Mouse (Mus musculus) thymus, postnatal 36 days (tissue): ENCODE data around the gene Slc25a1.
A peak's percentile ranks its signal among the peaks of the same experiment; 100 is the strongest.
"Not testable (repeated sequence)": the region's sequence is repeated elsewhere in the genome, so short reads cannot be mapped to it uniquely, and the experiment has no call there.

Experiments used
- DNase-seq, 2 experiments: peaks; one replicate each; pipeline ENCODE4 v3.0.0; 2022; ENCODE audit warnings: mixed read lengths in 2 of 2

Slc25a1 gene

DNA sequence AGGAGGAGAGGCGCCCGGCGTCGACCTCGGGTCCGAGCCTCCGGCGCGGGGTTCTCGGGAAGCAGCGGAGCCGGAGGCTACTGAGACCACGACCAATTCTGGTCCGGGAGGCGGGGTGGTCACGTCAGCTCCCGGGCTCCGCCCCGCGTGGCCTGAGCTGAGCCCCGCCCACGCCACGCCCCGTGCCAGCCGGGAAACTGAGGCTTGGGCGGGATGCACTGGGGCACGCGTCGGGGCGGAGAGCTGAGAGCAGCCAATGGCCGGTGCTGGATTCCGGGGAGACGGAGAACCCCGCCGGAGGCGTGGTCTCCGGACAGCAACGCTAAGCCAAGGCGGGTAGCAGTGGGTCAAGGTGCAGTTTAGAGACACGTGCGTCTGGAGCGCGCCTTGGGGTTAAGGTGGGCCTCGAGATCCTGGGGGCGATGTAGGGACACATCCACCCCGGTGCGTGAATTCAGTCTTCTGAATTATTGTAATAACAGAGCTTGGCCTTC is at the start of gene Slc25a1:
Slc25a1 (minus strand) TSS at position 133 of the 494 bp plus-strand sequence.
- DNase-seq, result peak; percentile 69 to 76

DNA sequence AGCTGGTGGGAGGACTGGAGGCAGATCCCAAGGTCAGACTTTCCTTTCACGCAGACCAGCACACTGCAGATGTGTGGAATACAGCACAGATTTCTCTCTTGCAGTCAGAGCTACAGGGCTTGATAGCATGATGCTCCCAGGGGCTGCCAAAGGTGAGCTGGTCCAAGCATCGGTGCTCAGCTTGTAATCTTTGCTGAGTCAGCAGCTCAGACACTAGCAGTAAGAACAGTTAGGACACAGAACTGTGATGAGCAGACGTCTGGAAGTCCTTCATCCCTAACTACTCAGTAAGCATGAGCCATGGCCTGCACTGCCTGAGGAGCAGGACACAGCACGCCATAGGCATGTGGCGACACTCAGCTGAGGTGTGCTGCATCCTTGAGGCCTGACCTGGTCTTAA is 43.8 kb upstream of the Slc25a1 start:
- no peak for DNase-seq

DNA sequence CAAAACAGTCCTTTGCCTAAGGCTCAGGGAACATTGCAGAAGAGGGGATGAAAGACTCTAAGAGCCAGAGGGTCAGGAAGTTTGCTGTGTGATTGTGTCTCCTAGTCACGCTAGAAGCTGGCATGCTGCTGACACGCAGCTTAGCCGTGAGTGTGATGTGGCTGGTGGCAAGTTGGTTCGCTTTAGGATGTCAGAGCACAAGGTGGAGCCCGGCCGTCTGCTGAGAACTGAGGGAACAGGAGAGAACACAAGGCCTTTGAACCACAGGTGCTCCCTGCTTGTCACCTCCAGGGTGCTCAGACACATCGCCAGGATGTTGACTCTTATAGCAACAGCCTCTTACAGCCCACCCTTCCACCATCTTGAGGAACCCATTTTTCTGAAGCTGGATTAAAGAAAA is 34.1 kb upstream of the Slc25a1 start:
- peak; percentile 13 to 43 for DNase-seq

DNA sequence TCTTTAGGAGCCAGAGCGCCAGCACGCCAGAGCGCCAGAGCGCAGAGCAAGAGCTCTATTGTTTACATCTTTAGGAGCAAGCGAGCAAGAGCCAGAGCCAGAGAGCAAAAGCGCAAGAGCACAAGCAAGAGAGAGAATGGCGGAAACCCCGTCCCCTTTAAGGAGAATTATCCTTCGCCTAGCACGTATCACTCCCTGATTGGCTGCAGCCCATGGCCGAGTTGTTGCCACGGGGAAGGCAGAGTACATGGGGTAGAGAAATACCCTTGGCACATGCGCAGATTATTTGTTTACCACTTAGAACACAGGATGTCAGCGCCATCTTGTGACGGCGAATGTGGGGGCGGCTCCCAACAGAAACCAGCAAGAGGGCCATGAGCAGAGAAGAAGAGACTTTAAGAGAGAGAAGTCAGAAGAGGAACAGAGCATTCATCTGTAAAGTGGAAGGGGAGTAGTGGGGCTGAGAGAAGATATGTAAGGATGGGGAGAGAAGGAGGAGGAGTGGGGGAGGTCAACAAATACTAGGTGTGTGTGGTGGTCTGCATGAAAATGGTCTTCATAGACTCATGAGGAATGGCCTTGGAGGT is 28.1 kb upstream of the Slc25a1 start:
- not testable (repeated sequence) for DNase-seq

DNA sequence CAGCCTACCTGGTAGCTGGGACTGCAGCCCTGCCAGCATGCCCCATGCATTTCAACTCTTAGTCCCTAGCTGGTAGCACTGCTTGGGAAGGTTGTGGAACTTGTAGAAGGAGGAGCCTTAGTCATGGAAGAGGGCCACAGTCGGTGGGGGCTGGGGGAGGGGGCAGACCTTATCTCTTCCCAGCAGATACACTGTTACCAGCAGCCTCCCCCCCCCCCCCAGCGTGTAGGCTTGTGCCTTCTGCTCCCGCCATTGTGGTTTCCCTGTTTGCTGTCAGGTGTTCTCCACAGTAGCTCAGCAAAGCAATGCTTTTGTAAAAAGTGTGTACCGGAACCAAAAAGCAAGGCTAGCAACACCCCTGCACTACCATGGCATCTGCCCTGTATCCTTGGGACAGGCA is 23.6 kb upstream of the Slc25a1 start:
- no peak for DNase-seq

DNA sequence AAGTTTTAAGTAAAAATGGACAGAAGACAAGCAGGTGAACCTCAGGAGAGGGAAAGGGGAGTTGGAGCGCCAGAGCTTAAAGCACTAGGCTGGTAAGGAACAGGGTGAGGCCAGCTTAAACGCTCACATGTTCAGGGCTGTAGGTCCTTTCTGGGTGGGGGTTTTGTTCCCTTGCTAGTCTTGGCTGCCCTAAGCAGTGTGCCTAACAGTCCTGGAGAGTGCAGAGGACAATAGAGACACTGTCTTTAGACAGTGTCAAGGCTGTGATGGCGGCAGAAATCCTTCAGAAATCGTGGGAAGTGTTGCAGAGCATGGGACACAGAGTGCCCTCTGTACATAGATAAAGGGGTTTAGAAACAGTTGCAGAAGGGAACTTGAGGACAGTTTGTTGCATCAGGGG is 22.0 kb upstream of the Slc25a1 start:
- no peak for DNase-seq

DNA sequence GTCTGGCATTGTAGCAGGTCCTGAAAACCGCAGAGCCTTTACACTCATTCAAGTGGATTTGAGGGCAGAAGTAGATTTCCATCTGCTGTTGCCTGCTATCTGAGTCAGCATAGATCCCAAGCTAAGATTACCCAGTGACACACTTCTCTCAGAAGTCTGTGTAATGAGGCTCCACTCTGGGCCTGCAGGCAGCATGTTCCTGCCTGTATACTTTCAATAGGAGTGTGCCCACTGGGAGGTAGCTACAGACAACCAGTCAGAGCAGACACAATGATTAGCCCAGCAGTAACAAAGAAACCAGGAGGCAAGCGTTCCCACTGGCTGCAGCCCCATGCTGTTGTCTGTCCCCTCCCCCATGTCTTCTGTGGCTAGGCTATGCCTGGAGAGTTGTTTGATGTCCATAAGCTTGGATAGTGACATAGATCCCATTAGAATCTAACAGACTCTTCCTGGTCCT is 21.4 kb upstream of the Slc25a1 start:
- DNase-seq, result no peak

DNA sequence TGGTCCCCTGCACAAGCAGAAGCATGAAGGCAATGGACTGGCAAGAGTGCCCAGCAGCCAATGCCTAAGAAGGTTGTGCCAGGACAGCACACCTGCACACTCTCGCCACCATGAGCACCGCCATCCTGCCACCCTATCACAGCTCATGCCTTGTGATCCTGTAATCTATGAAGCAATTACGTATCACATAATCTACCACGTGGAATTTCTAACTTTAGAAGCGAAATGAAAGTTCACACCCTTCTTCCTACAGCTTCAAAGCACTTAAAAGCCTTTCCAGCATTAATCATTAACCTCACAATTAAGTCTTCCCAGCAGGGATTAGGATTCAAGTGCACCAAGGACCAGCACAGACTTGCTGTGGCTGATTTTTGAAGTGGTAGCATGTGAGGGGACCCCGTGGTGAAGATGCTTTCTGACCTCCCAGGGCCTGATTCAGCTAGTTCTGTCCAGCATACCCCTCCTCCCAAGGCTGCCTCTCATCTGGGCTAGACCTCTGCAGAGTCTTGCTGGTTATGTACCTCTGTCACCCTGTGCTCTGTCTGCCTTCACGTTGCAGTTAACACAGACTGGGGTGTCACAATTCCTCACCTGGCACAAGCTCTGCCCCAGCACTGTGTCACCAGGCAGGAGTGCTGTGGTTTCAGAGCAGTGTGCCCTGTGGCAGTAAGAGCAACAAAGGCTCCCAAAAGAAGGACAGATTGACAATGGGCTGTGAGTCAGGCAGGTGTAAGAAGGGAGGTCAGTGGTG is 17.2 kb upstream of the Slc25a1 start:
- no peak for DNase-seq

DNA sequence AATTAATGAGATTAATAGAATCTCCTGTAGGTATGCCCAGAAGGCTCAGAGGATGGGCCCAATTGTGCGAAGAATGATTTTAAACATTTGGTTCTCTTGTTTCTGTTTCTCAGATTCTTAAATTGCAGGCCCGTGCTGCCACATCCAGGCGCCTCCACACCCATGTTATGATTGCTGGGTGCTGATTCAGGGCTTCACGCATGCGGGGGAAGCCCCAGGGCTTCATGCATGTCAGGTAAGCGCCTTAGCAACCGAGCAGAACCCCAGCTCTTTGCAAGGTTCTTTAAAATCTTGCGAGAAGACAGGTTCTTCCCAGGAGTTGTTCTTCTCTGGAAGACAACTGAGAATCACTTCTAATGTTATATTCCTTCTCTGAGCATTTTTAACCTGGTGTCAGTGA is 15.4 kb upstream of the Slc25a1 start:
- no peak for DNase-seq

DNA sequence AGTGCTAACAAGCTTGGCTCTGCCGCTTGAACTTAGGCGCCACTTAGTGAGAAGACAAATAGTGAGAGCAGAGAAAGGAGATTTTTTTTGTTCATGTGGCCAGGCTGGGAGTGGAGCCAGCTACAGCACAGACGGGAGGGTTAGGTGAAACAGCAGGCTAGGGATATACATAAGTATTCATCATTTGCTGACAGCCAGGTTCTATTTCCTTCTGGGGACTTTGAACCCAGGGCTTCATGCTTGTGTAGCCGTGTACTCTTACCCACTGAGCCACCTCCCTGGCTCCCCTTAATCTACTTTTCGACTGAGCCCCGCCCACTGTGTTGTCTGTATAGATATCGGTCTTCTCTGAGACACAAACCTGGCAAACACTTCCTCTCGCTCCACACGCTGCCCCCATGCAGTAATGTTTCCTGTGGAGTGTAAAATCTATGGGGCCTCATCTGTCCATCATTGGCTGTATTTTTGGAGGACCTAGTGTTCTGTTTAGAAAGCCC is 11.3 kb upstream of the Slc25a1 start:
- no peak for DNase-seq

DNA sequence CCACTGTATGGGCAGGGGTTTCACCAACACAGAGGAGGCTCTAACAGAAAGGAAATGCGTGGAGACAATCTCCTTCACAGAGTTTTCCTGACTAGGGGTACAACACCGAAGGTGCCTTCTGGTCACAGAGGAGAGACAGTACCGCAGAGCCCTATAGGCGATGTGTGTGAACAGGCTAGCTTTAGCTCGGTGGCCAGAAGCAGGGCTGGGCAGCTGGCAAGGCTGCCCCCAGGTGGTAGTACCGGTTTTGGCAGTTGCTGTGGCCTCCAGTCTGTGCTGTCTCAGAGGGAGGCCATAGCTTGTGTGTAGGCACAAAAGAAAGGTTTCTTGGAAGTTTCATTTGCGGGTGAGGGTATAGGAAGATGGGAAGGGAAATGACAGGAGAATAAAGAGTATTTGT is 10.8 kb upstream of the Slc25a1 start:
- DNase-seq, result peak; percentile 68 to 69

DNA sequence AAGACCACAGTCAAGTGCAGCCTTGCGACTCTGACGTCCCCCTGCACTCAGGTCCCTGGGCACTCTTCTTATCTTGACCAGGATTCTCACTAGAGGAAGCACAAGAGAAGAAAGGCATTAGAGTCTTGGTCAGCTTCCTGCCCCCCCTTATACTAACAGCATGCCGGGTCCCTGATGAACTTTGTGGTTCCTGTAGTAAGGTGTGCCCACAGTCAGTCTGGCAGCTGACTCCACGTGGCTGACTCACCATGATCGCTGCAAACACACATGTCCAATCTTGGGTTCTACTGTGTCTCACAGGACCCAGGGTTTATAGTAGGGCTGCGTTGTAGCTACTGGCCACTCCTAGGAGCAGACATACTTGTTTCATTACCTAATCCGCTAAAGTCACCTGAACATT is 10.2 kb upstream of the Slc25a1 start:
- no peak for DNase-seq

DNA sequence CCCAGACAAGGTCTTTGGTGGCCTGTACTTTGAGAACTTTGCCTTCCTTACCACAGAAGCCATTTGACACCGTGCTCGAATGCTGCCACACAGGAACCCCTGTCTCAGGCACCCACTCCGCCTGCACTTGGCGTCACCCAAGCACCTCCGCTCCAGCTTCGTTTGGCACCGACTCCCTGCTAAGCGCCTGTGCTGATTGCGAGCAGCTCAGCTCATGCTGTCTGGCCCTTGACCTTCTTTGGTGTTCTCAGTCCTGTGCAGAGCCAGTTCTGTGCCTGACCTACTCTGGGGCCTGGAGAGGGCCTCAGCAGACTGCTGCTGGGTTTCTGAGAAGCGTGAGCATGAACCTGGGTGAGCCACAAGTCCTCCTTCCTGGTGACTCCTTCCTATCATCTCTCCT is 8.8 kb upstream of the Slc25a1 start:
- DNase-seq, result no peak

DNA sequence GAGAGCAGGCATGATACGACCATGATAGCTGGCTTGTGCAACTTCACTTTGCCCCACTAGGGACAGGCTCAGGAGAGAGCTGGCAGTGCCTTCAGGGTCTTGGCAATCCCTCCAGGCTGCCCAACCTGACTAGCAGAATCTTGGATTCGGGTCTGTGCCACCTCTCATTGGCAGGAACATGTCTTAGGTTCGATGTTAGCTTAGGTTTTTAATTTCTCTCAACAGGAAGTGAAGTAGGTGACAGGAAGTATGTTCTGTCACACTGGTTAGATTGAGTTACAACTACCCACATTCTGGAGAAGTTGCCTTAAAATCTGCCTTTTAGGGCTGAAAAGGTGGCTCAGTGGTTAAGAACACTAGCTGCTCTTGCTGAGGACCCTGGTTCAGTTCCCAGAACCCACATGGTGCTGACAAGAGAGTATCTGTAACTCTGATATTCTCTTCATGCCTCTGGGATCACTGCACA is 6.5 kb upstream of the Slc25a1 start:
- no peak for DNase-seq

DNA sequence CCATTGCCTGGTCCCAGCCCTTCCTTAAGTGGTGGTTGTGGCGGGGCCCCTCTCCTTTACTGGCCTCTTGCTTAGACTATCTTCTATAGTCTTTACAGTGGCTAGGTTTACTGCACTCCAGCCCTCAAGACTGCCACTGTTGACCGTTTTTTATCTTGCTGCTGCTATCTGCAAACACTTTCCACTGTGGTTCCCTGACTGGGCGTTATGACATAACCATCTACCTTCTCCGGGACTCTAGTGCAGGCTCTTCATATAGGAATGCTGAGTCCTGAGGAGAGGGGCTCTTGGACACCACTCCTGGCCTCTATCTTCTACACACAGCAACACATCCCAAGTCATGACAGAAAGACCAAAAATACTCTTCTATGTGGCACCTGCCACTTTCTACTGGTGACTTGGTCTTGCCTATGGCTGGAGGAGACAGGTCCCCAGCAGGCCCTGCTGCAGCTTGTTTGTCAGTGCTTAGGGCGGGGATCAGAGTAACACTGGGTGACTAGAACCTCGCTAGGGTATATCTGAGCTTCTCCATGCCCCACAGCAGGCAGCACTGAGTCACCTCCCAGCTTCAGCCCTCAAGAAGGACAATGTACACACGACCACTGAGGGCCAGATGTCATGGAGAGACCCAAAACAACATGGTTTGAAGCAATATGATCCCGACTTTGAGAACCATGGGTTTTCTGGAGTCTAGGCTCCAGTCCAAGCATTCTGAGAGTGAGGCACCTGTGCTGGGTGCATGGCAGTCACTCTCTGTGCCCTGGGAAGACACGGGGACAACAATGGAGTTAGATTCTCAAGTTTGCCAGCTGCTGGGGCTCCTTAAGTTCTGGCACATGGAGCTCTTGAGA is 5.8 kb upstream of the Slc25a1 start:
- no peak for DNase-seq

DNA sequence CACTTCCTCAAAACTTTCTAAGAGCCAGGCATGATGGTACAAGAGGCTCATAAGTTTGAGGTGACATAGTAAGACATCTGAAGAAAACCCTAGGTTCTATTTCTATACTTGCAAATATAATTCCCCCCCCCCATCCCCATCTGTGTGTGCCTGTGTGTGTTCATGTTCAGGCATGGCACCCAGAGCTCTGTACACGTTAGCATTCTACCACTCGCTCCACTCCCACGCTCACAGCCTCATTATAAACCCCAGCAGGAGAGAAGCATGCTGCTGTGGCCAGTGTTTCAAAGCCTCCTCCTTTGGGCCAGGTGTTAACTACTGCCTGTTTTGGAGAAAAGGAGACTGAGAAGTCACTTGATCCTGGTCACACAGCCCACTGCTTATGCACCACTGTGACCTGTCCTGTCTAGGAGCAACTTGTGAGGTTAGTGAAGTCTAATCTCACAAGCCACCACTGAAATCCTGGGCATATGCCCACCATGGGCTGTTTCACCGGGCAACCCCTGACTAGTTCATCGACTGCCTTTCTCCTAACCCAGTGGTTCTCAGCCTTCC is 4.0 kb upstream of the Slc25a1 start:
- DNase-seq, result no peak

DNA sequence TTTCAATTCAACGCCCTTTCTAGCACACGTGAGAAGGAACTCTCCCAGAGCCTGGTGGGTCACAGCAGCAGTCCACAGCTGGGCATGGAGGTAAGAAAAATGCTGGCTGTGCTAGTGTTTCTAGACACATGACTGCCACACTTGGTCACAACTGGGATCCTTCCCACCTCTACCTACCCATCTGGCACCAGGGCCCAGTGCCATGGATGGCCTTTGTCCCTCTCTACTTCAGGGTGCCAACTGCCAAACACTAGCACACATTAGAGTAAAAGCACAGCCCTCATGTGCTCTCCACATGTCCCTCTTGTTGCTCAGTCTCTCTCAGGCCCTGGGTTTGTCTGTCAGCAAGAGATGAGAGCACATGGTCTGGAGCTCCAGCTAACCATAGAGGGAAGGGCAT is 1.6 kb upstream of the Slc25a1 start:
- DNase-seq, result no peak

DNA sequence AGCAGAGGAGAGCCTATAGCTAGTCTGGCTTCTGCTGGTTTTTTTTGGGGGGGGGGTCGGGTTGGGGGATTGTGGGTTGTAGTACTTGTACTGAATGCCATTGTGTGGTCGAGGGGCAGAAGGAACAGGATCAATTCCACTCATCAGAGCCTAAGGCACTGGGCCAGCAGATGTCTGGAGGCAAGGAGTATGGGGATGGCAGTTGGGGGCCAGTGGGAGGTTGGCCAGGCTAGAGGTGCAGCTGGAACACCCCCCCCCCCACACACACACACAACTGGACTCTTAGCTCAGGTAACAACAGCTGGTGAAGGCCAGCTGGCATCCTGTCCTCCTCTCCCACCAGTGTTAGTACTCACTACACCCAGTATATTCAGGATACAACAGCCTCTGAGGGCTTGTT is 1.2 kb upstream of the Slc25a1 start:
- no peak for DNase-seq

DNA sequence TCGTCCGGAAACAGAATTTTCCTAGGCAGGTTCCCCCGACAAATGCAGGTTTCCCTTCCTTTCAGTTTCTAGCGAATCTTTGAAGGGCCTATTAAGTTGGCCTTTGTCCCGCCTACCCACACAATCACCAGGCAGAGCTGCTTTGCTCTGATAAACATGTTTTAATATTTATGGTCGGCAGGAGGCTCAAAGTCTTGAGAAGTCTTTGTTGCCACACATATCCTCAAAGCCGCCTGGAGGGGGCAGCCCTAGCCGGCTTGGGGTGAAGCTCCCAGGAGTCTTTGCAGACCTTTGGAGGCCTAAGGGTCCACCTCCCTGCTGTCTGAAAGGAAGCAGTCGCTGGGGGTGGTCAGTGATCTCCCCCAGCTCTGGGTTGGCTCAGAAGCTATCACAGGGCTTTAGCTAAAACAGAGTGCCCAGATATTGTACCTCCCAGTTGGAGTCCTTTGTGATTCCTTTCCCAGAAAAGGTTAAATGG is 647 bp upstream of the Slc25a1 start:
- DNase-seq, result peak; percentile 68 to 76

DNA sequence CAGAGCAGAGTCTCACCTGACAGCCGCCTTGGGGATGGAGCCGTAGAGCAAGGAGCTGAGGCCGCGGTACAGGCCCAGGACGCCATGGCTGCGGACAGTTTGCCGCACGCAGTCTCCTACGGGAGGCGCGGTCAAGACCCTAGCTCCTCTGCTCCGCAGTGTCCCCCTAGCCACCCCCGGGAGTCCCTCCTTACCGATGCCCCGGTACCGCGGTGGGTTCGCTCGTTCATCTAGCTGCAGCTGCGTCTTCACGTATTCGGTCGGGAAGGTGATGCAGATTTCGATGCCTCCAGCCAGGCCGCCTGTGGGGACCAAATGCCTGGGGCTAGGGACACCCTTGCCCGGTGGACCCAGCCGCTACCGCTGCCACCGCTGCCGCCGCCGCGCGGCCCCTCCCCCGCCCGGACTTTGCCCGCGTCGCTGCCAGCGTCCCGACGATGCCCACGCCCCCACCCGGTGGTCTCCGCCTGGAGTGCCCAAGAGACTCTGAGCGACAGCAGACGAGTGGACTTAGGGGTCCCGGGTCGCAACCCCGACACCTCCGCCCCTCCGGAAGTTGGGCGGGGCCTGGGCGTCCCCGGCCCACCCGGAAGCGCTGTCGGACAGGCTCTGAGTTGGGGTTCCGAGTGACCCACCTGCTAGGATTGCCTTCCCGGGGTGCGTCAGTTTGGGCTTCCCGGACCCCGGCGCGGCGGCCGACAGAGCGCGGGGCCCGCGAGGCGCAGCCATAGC is 502 bp downstream of the Slc25a1 start:
- DNase-seq, result peak; percentile 54 to 66

DNA sequence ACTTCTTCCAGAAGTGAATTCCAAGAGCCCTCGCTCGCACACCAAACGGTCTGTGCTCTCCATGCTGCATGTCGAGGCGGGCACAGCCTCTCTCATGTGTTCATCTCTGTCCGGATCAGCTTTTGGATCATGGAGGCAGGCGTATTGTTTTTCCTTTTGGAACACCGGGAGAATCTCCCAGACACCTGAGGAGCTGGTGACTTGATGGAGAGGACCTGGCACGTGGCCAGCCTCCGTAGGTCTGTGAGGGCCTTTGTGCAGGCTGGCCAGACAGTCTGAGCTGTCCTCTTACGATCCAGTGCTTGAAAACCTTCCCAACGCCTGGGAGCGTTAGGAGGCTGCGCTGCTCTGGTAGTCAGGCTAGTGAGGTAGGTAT is 5.9 kb downstream of the Slc25a1 start:
- peak in 1 of 2 experiments; percentile 30 for DNase-seq
